Mouse (Mus musculus): Measurements from ENCODE around the gene Mafk. TPM values are rescaled to one million over a fixed set of nuclear protein-coding genes. Genes with fewer than 3 reads are reported as not detected.
A peak's percentile ranks its signal among the peaks of the same experiment; 100 is the strongest.

The Mafk gene
- total RNA-seq, 2 experiments from 2014 or later, result 9.4 to 10.4 TPM

DNA sequence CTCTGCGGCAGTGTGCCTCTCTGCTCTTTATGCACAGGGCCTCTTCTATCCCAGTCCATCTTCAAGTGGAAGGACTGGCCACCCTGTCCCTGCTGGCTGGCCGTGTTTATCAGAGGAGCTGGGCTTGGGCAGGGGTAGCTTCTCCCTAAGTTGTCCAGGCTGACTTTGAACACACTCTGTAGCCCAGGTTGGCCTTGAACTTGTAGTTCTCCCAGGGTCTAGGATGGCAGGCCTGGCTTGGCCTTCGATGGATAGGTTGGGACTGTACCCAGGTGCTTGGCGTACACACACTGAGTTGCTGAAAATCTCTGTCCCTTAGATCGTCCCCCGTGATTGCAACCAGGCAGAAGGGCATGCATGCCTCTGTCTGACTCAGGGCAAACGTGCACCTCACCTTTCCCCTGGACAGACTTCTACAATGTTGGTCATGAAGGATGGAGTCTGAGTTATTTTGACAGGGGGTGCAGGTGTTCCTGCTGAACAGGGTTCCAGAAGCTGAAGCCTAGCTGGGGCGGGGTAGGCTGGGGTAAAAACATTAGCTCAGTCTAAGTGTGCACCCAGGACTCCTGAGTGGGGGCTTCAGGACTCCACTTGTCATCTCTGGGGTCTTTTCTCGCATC is 4.8 kb downstream of the Mafk start:
- DNase-seq (ENCODE audit: low spot score in 2 of 2), result no peak

DNA sequence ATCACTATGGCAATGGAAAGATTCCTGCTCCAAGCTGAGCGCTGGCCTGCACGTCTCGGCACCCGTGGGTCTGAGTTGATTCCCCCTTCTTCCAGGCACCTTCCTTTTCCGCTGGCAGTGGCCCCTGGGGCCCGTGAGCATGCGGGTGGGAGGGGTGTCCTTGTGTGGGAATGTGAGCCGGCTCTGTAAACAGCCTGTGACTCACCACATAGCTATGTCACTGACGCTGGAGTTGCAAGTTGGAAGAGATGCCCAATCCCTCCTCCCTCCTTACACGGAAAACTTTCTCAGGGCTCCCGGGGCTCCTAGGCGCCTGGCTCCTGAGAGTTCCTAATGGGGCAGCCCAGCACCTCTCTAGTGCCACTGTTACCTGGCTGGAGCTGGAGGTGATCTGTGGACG is 5.6 kb downstream of the Mafk start:
- peak in 1 of 2 experiments; percentile 36 for DNase-seq (ENCODE audit: low spot score in 2 of 2)

GRCm38 (mm10) chr5:139797473-139798167 is 6.3 kb downstream of the Mafk start:
- peak; percentile 86 to 92 for DNase-seq (ENCODE audit: low spot score in 2 of 2)

DNA sequence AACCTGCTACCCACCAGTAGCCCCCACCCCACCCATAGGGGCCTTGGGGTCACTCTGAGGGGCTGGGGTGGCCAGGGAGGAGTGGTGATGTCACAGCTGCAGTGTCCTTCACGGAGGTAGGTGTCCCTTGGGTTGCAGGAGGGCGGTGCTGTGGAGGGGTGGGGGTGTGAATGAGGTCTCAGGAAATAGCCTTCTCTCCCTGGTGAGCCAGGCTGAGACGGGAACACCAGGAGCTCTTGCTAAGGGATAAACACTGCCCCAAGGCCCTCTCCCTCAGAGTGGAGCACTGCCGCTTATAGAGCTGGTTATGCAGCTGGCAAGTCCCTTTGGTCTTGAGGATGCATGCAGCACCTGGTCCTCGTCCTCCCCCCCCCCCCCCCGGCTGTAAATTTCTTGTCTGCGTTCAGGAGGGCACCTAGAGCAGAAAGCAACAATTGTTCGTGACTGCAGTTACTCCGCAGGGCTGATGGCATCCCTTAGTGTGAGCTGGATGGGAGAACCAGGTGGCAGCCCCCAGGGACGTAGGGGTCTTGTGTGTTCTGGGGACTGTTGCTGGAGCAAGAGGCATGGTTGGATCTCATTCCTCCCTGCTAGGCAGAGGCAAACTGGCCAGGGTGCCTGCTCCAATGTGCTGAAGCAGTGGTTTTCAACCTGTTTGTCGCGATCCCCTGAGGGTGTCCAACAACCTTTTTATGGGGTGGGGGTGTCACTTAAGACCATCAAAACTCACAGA is 7.0 kb downstream of the Mafk start:
- no peak for DNase-seq (ENCODE audit: low spot score in 2 of 2)

DNA sequence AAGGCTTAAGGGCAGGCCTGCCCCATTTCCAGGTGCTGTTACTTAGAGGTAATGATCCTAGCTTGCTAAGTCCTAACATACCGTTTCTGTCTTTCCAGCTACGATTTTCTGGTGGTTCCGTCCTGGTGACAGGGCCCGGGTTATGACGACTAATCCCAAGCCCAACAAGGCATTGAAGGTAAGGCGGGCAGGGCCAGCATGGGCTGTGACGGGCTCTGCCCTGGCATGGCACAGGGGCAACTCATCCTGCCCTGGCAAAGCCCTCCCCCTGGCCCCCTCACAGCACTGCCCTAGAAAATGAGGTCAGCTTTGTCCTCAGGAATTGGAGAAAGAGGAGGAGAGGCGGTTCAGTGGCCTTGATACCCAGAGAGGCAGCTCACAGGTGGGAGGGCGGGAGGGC is 7.7 kb downstream of the Mafk start:
- DNase-seq (ENCODE audit: low spot score in 2 of 2), result no peak

DNA sequence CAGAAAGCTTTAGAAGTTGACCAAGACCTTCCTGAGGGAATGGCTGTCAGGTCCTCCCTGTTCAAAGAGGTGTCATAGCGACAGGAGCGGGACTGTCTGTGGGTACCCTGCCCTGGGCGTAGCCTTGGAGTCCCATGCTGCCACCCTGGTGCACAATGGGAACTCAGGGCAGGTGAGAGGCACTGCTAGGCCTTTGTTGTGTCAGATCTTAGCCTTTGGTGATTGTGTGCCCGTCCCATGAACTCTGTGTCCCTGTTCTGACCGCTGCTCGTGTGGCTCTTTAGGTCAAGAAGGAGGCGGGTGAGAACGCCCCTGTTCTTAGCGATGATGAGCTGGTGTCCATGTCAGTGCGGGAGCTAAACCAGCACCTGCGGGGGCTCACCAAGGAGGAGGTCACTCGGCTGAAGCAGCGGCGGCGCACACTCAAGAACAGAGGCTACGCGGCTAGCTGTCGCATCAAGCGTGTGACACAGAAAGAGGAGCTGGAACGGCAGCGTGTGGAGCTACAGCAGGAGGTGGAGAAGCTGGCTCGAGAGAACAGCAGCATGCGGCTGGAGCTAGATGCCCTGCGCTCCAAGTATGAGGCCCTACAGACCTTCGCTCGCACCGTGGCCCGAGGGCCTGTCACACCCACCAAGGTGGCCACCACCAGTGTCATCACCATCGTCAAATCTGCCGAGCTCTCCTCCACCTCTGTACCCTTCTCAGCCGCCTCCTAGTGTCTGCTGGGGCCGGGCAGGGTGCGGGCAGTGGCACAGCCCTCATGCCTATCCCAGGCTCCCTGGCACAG is 8.7 kb downstream of the Mafk start:
- DNase-seq (ENCODE audit: low spot score in 2 of 2), result no peak

GRCm38 (mm10) chr5:139801231-139801630 is 9.9 kb downstream of the Mafk start:
- no peak for DNase-seq (ENCODE audit: low spot score in 2 of 2)

- no peak for DNase-seq (ENCODE audit: low spot score in 2 of 2)
These were observed 10.6 kb downstream of the Mafk start for GRCm38 (mm10) chr5:139801880-139802279.

DNA sequence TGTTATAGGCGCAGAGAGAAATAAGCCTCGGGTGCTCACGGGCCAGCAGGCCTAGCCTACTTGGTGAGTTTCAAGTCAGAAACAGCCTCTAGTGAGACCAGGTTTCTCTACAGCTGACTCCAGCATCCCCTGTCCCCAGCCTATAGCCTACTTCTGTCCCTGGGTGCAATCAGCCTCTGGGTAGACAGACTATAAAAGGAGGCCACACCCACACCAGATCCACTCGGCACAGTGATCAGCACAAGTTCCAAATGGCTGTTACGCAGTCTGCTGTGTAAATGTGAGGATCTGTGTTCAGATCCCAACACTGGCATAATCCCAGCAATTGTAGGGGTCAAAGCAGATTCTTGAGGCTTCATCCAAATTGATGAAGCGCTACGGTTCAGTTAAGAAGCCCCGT is 11.9 kb downstream of the Mafk start:
- no peak for DNase-seq (ENCODE audit: low spot score in 2 of 2)

DNA sequence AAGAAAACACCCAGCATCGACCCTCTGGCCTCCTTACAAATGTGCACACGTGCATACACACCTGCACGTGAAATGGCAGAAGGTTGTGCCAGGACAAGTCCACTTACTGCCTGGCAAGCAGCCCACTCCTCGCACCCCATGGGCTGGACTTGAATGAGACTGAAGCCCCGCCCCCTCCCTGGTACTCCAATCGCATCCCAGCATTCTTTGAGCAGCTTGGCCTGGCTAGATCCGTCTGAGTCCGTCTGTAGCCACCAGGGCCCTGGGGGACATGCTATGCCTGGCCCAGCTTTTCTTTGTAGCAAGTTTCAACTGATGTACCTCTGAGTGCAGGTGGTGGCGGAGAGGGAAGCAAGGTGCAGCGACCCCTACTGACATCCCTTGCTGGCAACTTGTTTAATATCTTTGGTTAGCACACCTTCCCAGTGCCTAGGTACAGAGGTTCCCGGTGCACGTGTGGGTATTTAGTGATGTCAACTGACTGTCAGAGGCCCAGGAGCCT is 12.3 kb downstream of the Mafk start:
- peak in 1 of 2 experiments; percentile 33 for DNase-seq (ENCODE audit: low spot score in 2 of 2)

DNA sequence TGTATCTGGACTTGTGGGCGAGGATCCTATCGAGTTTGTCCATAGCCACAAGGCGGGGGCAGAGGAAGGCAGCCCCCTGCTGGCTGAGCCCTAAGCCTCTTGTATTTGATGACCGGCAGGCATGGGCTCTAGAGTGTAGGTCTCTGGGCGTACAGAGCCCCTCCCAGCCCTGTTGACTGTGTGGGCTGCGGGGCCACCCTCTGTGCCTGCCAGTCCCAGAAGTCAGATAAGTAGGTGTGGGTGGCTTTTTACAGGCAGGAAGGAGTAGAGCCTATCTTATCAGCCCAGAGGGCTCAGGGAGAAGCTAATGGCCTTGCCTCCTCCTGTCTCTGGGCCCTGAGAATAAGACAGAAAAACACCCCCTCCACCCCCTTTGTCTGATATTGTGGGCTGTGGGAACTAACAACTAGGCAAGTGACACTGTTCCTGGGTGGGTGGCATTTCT is 12.8 kb downstream of the Mafk start:
- no peak for DNase-seq (ENCODE audit: low spot score in 2 of 2)

DNA sequence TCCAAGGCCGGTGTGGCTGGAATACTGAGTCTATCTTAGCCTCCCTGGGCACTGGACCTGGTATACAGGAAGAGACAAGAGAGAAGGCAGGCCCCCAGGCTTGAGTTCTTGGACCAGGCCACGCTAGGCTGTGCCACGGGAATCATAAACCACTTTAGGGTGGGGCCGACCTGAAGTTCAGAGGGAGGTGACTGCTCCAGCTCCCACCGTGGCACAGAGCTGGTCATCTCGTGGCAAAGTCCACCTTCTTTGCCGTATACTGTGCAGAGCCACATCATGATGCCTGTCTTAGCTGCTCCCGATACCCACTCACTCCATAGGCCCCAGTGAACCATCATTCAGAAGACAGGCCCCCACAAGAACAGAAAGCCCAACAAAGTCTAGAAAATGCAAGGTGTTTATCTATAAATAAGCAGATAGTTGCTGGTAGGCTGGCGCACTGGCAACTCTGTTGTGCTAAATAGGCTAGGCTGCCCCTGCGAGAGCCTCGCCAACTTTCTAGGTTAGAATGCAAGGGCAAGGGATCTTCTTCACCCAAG is 13.3 kb downstream of the Mafk start:
- no peak for DNase-seq (ENCODE audit: low spot score in 2 of 2)

DNA sequence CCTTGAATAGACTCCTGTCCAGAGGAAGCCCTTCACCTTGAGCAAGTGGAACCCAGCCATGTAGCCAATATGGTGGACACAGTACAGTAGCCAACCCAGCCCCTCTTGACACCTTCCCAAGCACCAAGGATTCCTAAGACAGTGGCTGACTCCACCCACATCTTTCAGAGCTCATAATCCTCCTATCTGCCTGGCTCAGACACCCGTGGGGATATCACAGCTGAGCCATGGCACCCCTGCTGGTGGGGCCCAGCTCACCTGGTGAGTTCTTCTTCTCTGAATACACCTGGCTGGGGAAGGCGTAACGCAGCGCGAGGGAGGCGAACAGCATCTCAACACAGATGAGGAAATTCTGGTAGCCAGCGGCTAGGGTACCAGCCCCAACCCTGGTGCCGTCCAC is 14.6 kb downstream of the Mafk start:
- no peak for DNase-seq (ENCODE audit: low spot score in 2 of 2)

DNA sequence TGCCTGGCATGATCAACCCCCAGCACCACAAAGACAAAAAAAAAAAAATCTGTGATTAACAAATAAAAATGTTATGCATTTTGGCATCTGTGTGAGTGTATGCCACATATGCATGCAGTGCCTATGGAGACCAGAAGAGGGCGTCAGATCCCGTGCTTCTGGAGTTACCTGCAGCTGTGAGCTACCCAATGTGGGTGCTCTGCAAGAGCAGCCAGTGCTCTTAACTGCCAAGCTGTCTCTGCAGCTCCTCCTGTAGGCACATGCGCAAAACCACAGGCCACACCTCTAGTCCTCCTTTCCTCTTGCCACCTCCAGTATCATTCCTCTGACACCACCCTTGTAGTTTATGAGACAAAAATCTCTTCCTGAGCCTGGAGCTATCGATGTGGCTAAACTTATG is 18.1 kb downstream of the Mafk start:
- DNase-seq (ENCODE audit: low spot score in 2 of 2), result no peak

DNA sequence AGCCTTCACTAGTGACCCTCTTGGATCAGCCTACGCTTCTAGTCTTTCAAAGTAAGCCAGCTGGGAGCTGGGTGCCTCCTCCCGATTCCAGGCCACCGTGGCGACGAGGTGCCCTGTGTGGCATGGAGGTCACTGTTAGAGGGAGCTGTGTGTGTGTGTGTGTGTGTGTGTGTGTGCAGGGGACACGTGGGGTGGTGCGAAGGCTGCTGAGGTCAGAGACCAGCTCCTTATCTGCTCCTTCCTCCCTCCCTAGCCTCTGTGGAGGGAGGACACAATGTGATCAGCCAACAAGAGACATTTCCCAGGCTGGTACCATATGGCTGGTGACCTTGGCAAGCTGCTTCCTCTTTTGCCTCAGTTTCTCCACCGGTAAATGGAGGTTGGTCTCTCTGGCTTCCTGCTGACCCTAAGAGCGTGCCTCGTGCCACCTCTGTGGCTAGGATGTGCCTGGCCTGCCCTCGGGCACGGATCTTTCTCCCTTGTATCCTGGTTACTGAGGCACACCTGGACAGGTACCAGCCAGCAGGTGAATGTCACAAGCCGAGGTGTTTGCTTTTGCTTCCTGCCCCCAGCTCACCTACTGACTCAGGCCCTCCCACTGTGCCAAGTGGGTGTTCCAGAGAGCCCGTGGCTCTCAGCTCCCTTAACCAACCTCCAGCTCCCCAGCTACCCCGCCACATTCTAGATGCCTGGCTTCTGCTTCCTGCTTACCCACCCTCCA is 20.5 kb downstream of the Mafk start:
- DNase-seq (ENCODE audit: low spot score in 2 of 2), result no peak

DNA sequence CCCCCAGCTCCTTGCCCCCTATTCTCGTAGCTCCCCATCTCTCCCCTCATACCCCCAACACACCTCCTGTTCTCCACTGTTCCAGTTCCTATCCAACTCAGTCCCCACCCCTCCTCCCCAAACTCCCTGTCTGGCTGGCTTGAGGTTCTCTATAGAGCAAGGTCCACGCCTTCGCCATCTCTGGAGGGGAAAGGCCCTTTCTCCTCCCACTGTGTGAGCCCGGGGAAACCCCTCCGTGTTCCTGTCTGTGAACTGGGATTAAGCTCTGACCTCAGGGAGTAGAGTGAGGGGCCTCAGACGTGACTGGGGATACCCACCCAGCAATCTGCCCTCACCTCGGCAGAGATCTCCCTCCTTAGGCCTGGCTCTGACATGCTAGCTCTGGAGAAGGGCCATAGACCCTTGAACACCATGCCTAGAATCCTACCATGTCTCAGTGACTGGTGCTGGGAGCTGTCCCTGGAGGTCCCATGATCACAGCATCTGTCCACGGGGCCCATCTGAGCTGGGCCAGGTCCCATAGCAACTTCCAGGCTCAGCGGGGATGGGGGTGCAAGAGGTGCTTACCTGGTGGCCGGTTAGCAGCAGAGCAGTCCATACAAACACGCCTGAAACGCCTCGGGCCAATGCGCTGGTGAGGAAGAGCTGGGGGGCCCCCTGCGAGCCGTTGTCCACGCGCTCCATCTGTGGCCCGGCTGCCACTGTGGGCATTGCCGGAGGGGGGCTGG is 21.2 kb downstream of the Mafk start:
- DNase-seq (ENCODE audit: low spot score in 2 of 2), result no peak

GRCm38 (mm10) chr5:139813126-139813490 is 21.8 kb downstream of the Mafk start:
- DNase-seq (ENCODE audit: low spot score in 2 of 2), result no peak

DNA sequence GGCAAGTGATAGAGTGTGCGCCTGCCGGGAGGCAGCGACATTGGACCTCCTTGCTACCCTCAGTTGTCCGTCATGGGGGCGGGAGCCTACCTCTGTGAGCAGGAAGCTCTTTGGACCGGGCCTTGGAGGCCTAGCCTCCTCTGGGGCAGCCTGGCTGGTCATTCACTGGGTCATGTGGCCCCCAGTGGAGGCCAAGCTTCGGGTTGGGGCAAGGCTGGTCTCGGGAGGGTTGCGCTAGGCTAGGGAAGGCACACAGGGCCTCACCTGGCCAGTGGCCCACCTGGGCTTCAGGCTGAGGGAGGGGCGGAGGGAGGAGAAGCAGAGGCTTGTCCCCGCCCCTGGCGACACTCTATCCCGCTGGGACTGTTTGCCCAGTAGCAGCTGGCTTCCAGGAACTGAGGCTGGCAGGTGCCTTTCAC is 22.7 kb downstream of the Mafk start:
- DNase-seq (ENCODE audit: low spot score in 2 of 2), result no peak

DNA sequence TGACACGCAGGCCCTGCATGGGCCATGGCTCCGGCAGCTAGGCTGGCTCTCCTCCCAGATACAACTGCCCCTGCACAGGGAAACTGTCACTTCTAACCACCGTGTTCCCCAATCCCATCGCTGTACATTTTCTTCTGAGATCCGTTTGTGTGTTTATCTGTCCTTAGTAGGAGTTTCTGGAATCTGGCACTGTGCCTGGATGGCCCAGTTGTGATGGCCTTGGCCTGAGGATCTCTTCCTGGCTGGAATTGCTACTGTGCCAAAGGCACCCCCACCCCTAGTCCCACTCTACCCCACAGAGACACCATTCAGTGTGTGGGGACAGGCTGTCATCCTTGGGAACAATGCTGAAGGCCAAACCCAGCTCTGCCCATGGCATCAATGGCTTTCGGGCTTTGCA is 24.7 kb downstream of the Mafk start:
- no peak for DNase-seq (ENCODE audit: low spot score in 2 of 2)

- no peak for DNase-seq (ENCODE audit: low spot score in 2 of 2)
These were observed 25.1 kb downstream of the Mafk start for GRCm38 (mm10) chr5:139816445-139816844.
